Mouse (Mus musculus): ENCODE measurements around the gene H13. TPM values are rescaled to one million over a fixed set of nuclear protein-coding genes. Genes with fewer than 3 reads are reported as not detected.

Gene H13
- total and polyA plus RNA-seq, 3 experiments, result 116 to 175 (median 137) TPM

- no peaks in the 10 kb centered on the region; the same call in 1 of the 2 replicates for H3K79me2 ChIP-seq (replicated peaks; ENCODE audit: control insufficient read depth, extremely low read depth, insufficient read depth, poor library complexity, severe bottlenecking)
- no peak overlapping the region for H3K27ac ChIP-seq (ENCODE audit: insufficient read depth, low read depth)
- H3K27me3 ChIP-seq (replicated peaks), result no peaks in the 10 kb centered on the region
- H3K4me3 ChIP-seq (replicated peaks in 1 of 3; ENCODE audit: low read depth in 2 of 3, low read length in 2 of 3, poor library complexity in 1 of 3), result no peak overlapping the region
- no peak overlapping the region for H3K9ac ChIP-seq (ENCODE audit: insufficient read depth, low read depth)
- peaks cover 0 to 14% of the 10 kb centered on the region in 2 experiments; a peak in 2 of 4 replicates for H3K4me1 ChIP-seq (ENCODE audit: control insufficient read depth in 1 of 2, insufficient read depth in 2 of 2)
- no peak for DNase-seq (ENCODE audit: extremely low read depth)
- no peaks in the 10 kb centered on the region for H3K9me3 ChIP-seq (replicated peaks; ENCODE audit: low read length)
- dilution Hi-C loops (cut with MboI; ENCODE audit: extremely low pct_ligation_motif_present, extremely low pct_unique_long_range_greater_than_20kb, low sequenced_read_pairs), result no loop called here
- in situ Hi-C loops (cut with MboI; ENCODE audit: low pct_ligation_motif_present, low pct_unique_long_range_greater_than_20kb, low sequenced_read_pairs), result no loop called here
- TF ChIP-seq ETS1 (conservative IDR thresholded peaks at IDR 0.05; ENCODE audit: low read depth, low read length), result no peak
- peaks cover 73 to 97% of the 10 kb centered on the region in 2 experiments for H3K36me3 ChIP-seq (replicated peaks in 1 of 2; ENCODE audit: control insufficient read depth in 1 of 2, insufficient read depth in 1 of 2, low read length in 1 of 2)
- H3K4me2 ChIP-seq (ENCODE audit: insufficient read depth, low read depth, poor library complexity, severe bottlenecking), result no peak overlapping the region
Measured at GRCm38 (mm10) chr2:152693735-152694134, 24.5 kb downstream of the H13 start.

GRCm38 (mm10) chr2:152694708-152695107 lies 25.4 kb downstream of the H13 start:
- in situ Hi-C loops (cut with MboI; ENCODE audit: low pct_ligation_motif_present, low pct_unique_long_range_greater_than_20kb, low sequenced_read_pairs), result no loop called here
- H3K27ac ChIP-seq (ENCODE audit: insufficient read depth, low read depth), result no peak overlapping the region
- H3K4me1 ChIP-seq (ENCODE audit: control insufficient read depth in 1 of 2, insufficient read depth in 2 of 2), result peaks cover 0 to 19% of the 10 kb centered on the region in 2 experiments; a peak in 2 of 4 replicates
- H3K79me2 ChIP-seq (replicated peaks; ENCODE audit: control insufficient read depth, extremely low read depth, insufficient read depth, poor library complexity, severe bottlenecking), result no peaks in the 10 kb centered on the region; the same call in 1 of the 2 replicates
- no peak overlapping the region for H3K4me3 ChIP-seq (replicated peaks in 1 of 3; ENCODE audit: low read depth in 2 of 3, low read length in 2 of 3, poor library complexity in 1 of 3)
- dilution Hi-C loops (cut with MboI; ENCODE audit: extremely low pct_ligation_motif_present, extremely low pct_unique_long_range_greater_than_20kb, low sequenced_read_pairs), result no loop called here
- no peaks in the 10 kb centered on the region for H3K9me3 ChIP-seq (replicated peaks; ENCODE audit: low read length)
- no peak overlapping the region for H3K9ac ChIP-seq (ENCODE audit: insufficient read depth, low read depth)
- DNase-seq (ENCODE audit: extremely low read depth), result no peak
- H3K4me2 ChIP-seq (ENCODE audit: insufficient read depth, low read depth, poor library complexity, severe bottlenecking), result no peak overlapping the region
- H3K36me3 ChIP-seq (replicated peaks in 1 of 2; ENCODE audit: control insufficient read depth in 1 of 2, insufficient read depth in 1 of 2, low read length in 1 of 2), result peaks cover 72 to 97% of the 10 kb centered on the region in 2 experiments
- TF ChIP-seq CHD2 (IDR thresholded peaks at IDR 0.05; ENCODE audit: low read length) (no peak), MAFK (IDR thresholded peaks at IDR 0.05; ENCODE audit: insufficient replicate concordance, low read length) (no peak), CTCF (conservative IDR thresholded peaks at IDR 0.05 in 1 of 2, IDR thresholded peaks at IDR 0.05 in 1 of 2; ENCODE audit: low read depth in 2 of 2, low read length in 2 of 2) (no peak), ZMIZ1 (IDR thresholded peaks at IDR 0.05; ENCODE audit: low read depth, low read length) (no peak)
- H3K27me3 ChIP-seq (replicated peaks), result no peaks in the 10 kb centered on the region

- Histone ChIP-seq H3K9ac (ENCODE audit: insufficient read depth, low read depth) (peak overlapping the region; percentile 42; the same call in 1 of the 2 replicates), H3K4me3 (replicated peaks in 1 of 3; ENCODE audit: low read depth in 2 of 3, low read length in 2 of 3, poor library complexity in 1 of 3) (no peak overlapping the region), H3K9me3 (replicated peaks; ENCODE audit: low read length) (peaks cover 6% of the 10 kb centered on the region), H3K79me2 (replicated peaks; ENCODE audit: control insufficient read depth, extremely low read depth, insufficient read depth, poor library complexity, severe bottlenecking) (no peaks in the 10 kb centered on the region; the same call in 1 of the 2 replicates), H3K27ac (ENCODE audit: insufficient read depth, low read depth) (no peak overlapping the region), H3K4me2 (ENCODE audit: insufficient read depth, low read depth, poor library complexity, severe bottlenecking) (no peak overlapping the region), H3K27me3 (replicated peaks) (no peaks in the 10 kb centered on the region), H3K4me1 (ENCODE audit: control insufficient read depth in 1 of 2, insufficient read depth in 2 of 2) (peaks cover 0 to 28% of the 10 kb centered on the region in 2 experiments; a peak in 2 of 4 replicates), H3K36me3 (replicated peaks in 1 of 2; ENCODE audit: control insufficient read depth in 1 of 2, insufficient read depth in 1 of 2, low read length in 1 of 2) (peaks cover 73 to 97% of the 10 kb centered on the region in 2 experiments)
- in situ Hi-C loops (cut with MboI; ENCODE audit: low pct_ligation_motif_present, low pct_unique_long_range_greater_than_20kb, low sequenced_read_pairs) (no loop called here), dilution Hi-C loops (cut with MboI; ENCODE audit: extremely low pct_ligation_motif_present, extremely low pct_unique_long_range_greater_than_20kb, low sequenced_read_pairs) (no loop called here)
- no peak for DNase-seq (ENCODE audit: extremely low read depth)
- TF ChIP-seq UBTF (IDR thresholded peaks at IDR 0.05; ENCODE audit: low read depth, low read length) (no peak), USF1 (IDR thresholded peaks at IDR 0.05; ENCODE audit: low read depth, low read length) (no peak), E2F4 (IDR thresholded peaks at IDR 0.05; ENCODE audit: insufficient replicate concordance, low read depth, low read length) (no peak), MAFK (IDR thresholded peaks at IDR 0.05; ENCODE audit: insufficient replicate concordance, low read length) (no peak), ZKSCAN1 (IDR thresholded peaks at IDR 0.05; ENCODE audit: borderline replicate concordance, low read depth, low read length) (no peak), ELF1 (IDR thresholded peaks at IDR 0.05; ENCODE audit: low read depth, low read length) (no peak), EP300 (IDR thresholded peaks at IDR 0.05; ENCODE audit: low read length) (no peak), SIN3A (IDR thresholded peaks at IDR 0.05; ENCODE audit: low read length) (no peak), MAZ (IDR thresholded peaks at IDR 0.05; ENCODE audit: low read depth, low read length) (no peak), CTCF (conservative IDR thresholded peaks at IDR 0.05 in 1 of 2, IDR thresholded peaks at IDR 0.05 in 1 of 2; ENCODE audit: low read depth in 2 of 2, low read length in 2 of 2) (no peak), PAX5 (IDR thresholded peaks at IDR 0.05; ENCODE audit: low read length) (no peak), RCOR1 (conservative IDR thresholded peaks at IDR 0.05; ENCODE audit: low read depth, low read length) (no peak), MXI1 (IDR thresholded peaks at IDR 0.05; ENCODE audit: low read depth, low read length) (no peak), IRF4 (IDR thresholded peaks at IDR 0.05; ENCODE audit: low read depth, low read length) (no peak), POLR2A (IDR thresholded peaks at IDR 0.05; ENCODE audit: low read depth, low read length) (no peak), KAT2A (IDR thresholded peaks at IDR 0.05; ENCODE audit: insufficient replicate concordance, low read length) (no peak), NRF1 (IDR thresholded peaks at IDR 0.05; ENCODE audit: low read depth, low read length) (no peak), RAD21 (IDR thresholded peaks at IDR 0.05; ENCODE audit: low read depth, low read length) (no peak), ETS1 (conservative IDR thresholded peaks at IDR 0.05; ENCODE audit: low read depth, low read length) (no peak), GABPA (IDR thresholded peaks at IDR 0.05; ENCODE audit: insufficient replicate concordance, low read depth, low read length) (no peak)
Measured at GRCm38 (mm10) chr2:152696016-152696415, 26.8 kb downstream of the H13 start.
